8 mouse cellular contexts compared by ENCODE assay signal in genomic region chr7:34389277-34390085, GRCm38 (mm10). TPM values are rescaled to one million over a fixed set of nuclear protein-coding genes. Genes with fewer than 3 reads are reported as not detected.
DNase-seq lines count a peak whose midpoint lies in the region; ATAC-seq and TF ChIP-seq lines count a peak whose summit lies in the region.

No protein-coding gene starts in this region.

- peak overlapping the region; percentile 92 for H3K4me3 ChIP-seq in embryonic facial prominence, embryonic 13.5 days
- peak overlapping the region; percentile 95 for H3K4me3 ChIP-seq in heart, adult 2 months
- H3K4me3 ChIP-seq in kidney, adult 2 months (ENCODE audit: insufficient read depth, low read depth, low read length), result peak overlapping the region; percentile 90
- peak overlapping the region; percentile 85 for H3K4me3 ChIP-seq in limb, embryonic 11.5 days (ENCODE audit: low read depth, low read length)
- H3K4me3 ChIP-seq in midbrain, embryonic 13.5 days (replicated peaks), result peak overlapping the region; percentile 96
- H3K4me3 ChIP-seq in small intestine, adult 2 months (ENCODE audit: low read depth, low read length), result peak overlapping the region; percentile 90

- no peaks in the 10 kb centered on the region for H3K27me3 ChIP-seq in embryonic facial prominence, embryonic 13.5 days
- no peaks in the 10 kb centered on the region for H3K27me3 ChIP-seq in heart, adult 2 months (ENCODE audit: control insufficient read depth, insufficient read depth, low read length)
- H3K27me3 ChIP-seq in kidney, adult 2 months (replicated peaks; ENCODE audit: control insufficient read depth, insufficient read depth, low read length), result no peaks in the 10 kb centered on the region
- no peaks in the 10 kb centered on the region for H3K27me3 ChIP-seq in limb, embryonic 11.5 days (ENCODE audit: control insufficient read depth, insufficient read depth, low read length)
- H3K27me3 ChIP-seq in midbrain, embryonic 13.5 days, result no peaks in the 10 kb centered on the region
- H3K27me3 ChIP-seq in small intestine, adult 2 months (ENCODE audit: control insufficient read depth, insufficient read depth, low read length), result no peaks in the 10 kb centered on the region

- H3K4me1 ChIP-seq in embryonic facial prominence, embryonic 13.5 days, result peaks cover 32% of the 10 kb centered on the region
- peaks cover 10% of the 10 kb centered on the region for H3K4me1 ChIP-seq in heart, adult 2 months (ENCODE audit: control insufficient read depth, insufficient read depth, low read length)
- H3K4me1 ChIP-seq in kidney, adult 2 months (ENCODE audit: control insufficient read depth, insufficient read depth, low read length), result peaks cover 19% of the 10 kb centered on the region
- peaks cover 9% of the 10 kb centered on the region; the same call in 1 of the 2 replicates for H3K4me1 ChIP-seq in limb, embryonic 11.5 days (ENCODE audit: control insufficient read depth, insufficient read depth, low read length)
- H3K4me1 ChIP-seq in midbrain, embryonic 13.5 days (replicated peaks), result peaks cover 39% of the 10 kb centered on the region
- peaks cover 6% of the 10 kb centered on the region for H3K4me1 ChIP-seq in small intestine, adult 2 months (ENCODE audit: control insufficient read depth, insufficient read depth, insufficient read length, low read length)

- under 1% methylated on average over 81 of the region's 100 CpGs for WGBS in embryonic facial prominence, embryonic 13.5 days
- WGBS in heart, adult 2 months, result under 1% methylated on average over 99 of the region's 100 CpGs
- 2% methylated on average over 99 of the region's 100 CpGs for WGBS in kidney, adult 2 months
- under 1% methylated on average over 86 of the region's 100 CpGs for WGBS in limb, embryonic 11.5 days
- under 1% methylated on average over 65 of the region's 100 CpGs for WGBS in midbrain, embryonic 13.5 days
- WGBS in small intestine, adult 2 months, result under 1% methylated on average over 100 of the region's 100 CpGs

- peak; percentile 93 for ATAC-seq in embryonic facial prominence, embryonic 13.5 days (ENCODE audit: insufficient number of reproducible peaks, insufficient read depth, low FRiP score, low TSS enrichment, low read depth)
- peak; percentile 89 for ATAC-seq in limb, embryonic 11.5 days (ENCODE audit: insufficient number of reproducible peaks, low FRiP score, low TSS enrichment, low read depth)
- ATAC-seq in midbrain, embryonic 13.5 days, result peak; percentile 96

- peak overlapping the region; percentile 99 for H3K9ac ChIP-seq in embryonic facial prominence, embryonic 13.5 days
- peak overlapping the region; percentile 98 for H3K9ac ChIP-seq in heart, adult 2 months (ENCODE audit: low read depth, low read length)
- H3K9ac ChIP-seq in limb, embryonic 11.5 days (ENCODE audit: low read length), result peak overlapping the region; percentile 99
- H3K9ac ChIP-seq in midbrain, embryonic 13.5 days (replicated peaks), result peak overlapping the region; percentile 96

- peak; percentile 85 for DNase-seq in 3T3-L1 (ENCODE audit: low read depth, low spot score)
- peak; percentile 85 to 92 for DNase-seq in adrenal gland, postnatal 4 days (ENCODE audit: low spot score in 2 of 2)
- peak; percentile 97 to 98 for DNase-seq in heart, adult 2 months
- peak; percentile 95 for DNase-seq in kidney, adult 2 months
- DNase-seq in limb, embryonic 11.5 days (ENCODE audit: low spot score), result peak; percentile 92

- no peak for TF ChIP-seq CTCF in heart, adult 2 months (IDR thresholded peaks at IDR 0.05)
- TF ChIP-seq CTCF in kidney, adult 2 months (conservative IDR thresholded peaks at IDR 0.05; ENCODE audit: insufficient read depth, insufficient read length, low read depth, low read length), result no peak
- TF ChIP-seq CTCF in small intestine, adult 2 months (IDR thresholded peaks at IDR 0.05; ENCODE audit: extremely low read depth, insufficient read length, insufficient replicate concordance, low read depth, low read length), result no peak

- H3K4me2 ChIP-seq in embryonic facial prominence, embryonic 13.5 days, result peak overlapping the region; percentile 90
- peak overlapping the region; percentile 83 for H3K4me2 ChIP-seq in limb, embryonic 11.5 days (ENCODE audit: low read depth, severe bottlenecking)
- H3K4me2 ChIP-seq in midbrain, embryonic 13.5 days (replicated peaks), result peak overlapping the region; percentile 97

- no peaks in the 10 kb centered on the region for H3K79me2 ChIP-seq in heart, adult 2 months (replicated peaks; ENCODE audit: control insufficient read depth, insufficient read depth, low read length)

- intact Hi-C loops in heart, adult 2 months (cut with DNase I), result loop anchor here (5.0 to 10.0 kb wide), 2 partner anchors 225 to 263 kb away; partner anchors contain the start of gene Uba2

- TF ChIP-seq POLR2A in heart, adult 2 months (IDR thresholded peaks at IDR 0.05; ENCODE audit: insufficient read depth, low read depth, low read length), result peak; percentile 99
- TF ChIP-seq POLR2A in kidney, adult 2 months (IDR thresholded peaks at IDR 0.05; ENCODE audit: low read depth, low read length), result peak; percentile 97
- peak; percentile 99 for TF ChIP-seq POLR2A in small intestine, adult 2 months (IDR thresholded peaks at IDR 0.05; ENCODE audit: low read depth, low read length)

- no peaks in the 10 kb centered on the region for H3K9me3 ChIP-seq in embryonic facial prominence, embryonic 13.5 days
- no peaks in the 10 kb centered on the region for H3K9me3 ChIP-seq in limb, embryonic 11.5 days (ENCODE audit: control insufficient read depth, low read length)
- H3K9me3 ChIP-seq in midbrain, embryonic 13.5 days, result no peaks in the 10 kb centered on the region

- H3K27ac ChIP-seq in embryonic facial prominence, embryonic 13.5 days, result peak overlapping the region; percentile 99
- H3K27ac ChIP-seq in heart, adult 2 months, result peak overlapping the region; percentile 99
- peak overlapping the region; percentile 97 for H3K27ac ChIP-seq in kidney, adult 2 months (ENCODE audit: insufficient read depth, low read depth, low read length)
- H3K27ac ChIP-seq in limb, embryonic 11.5 days (replicated peaks; ENCODE audit: low read depth, low read length), result peak overlapping the region; percentile 98
- peak overlapping the region; percentile 98 for H3K27ac ChIP-seq in midbrain, embryonic 13.5 days
- peak overlapping the region; percentile 98 for H3K27ac ChIP-seq in small intestine, adult 2 months (ENCODE audit: insufficient read depth, low read depth, low read length)

- peak; percentile 72; the same call in 1 of the 2 replicates for TF ChIP-seq EP300 in heart, adult 2 months (IDR thresholded peaks at IDR 0.05; ENCODE audit: insufficient read depth, low read depth, low read length)

- no peaks in the 10 kb centered on the region for H3K36me3 ChIP-seq in embryonic facial prominence, embryonic 13.5 days
- peaks cover 14% of the 10 kb centered on the region for H3K36me3 ChIP-seq in heart, adult 2 months (ENCODE audit: control insufficient read depth, insufficient read depth, low read length)
- H3K36me3 ChIP-seq in kidney, adult 2 months (ENCODE audit: control insufficient read depth, insufficient read depth, low read length), result no peaks in the 10 kb centered on the region
- no peaks in the 10 kb centered on the region for H3K36me3 ChIP-seq in limb, embryonic 11.5 days (ENCODE audit: control insufficient read depth, insufficient read depth, low read length)
- H3K36me3 ChIP-seq in midbrain, embryonic 13.5 days, result no peaks in the 10 kb centered on the region
- no peaks in the 10 kb centered on the region for H3K36me3 ChIP-seq in small intestine, adult 2 months (ENCODE audit: control insufficient read depth, insufficient read depth, low read length)

RNA-seq across cellular contexts. Expression of gene Lsm14a, which starts 3.6 kb away (rescaled TPM):
- 100 to 1,000 TPM; 134 TPM for total RNA-seq in adrenal gland, postnatal 4 days (2021)
- polyA plus RNA-seq in embryonic facial prominence, embryonic 13.5 days (2015; fragmentation: Nextera tagmentation; extraction: Ambion mirVana), result 96.6 and 98.6 TPM in 2 replicates
- total RNA-seq in heart, adult 2 months (2021), result 10 to 100 TPM; 86.9 to 88.3 TPM
- 42.9 and 68.7 TPM in 2 replicates for polyA plus RNA-seq in heart, adult 2 months (2012; rRNA removed)
- 41.5 and 48.1 TPM in 2 replicates for polyA plus RNA-seq in kidney, adult 2 months (2012; rRNA removed)
- 65.5 and 70.5 TPM in 2 replicates for polyA plus RNA-seq in limb, embryonic 11.5 days (2014; fragmentation: Nextera tagmentation; extraction: Ambion mirVana)
- 79.7 and 85.3 TPM in 2 replicates for polyA plus RNA-seq in midbrain, embryonic 13.5 days (2015; fragmentation: Nextera tagmentation; extraction: Ambion mirVana)
- 11.4 and 25.3 TPM in 2 replicates for polyA plus RNA-seq in small intestine, adult 2 months (2012; rRNA removed)

Comparison
In these comparisons a context has a peak if more than half of its experiments do, and no peak if none do; other contexts are left out.
1. Peak in every context shown above with its lines: DNase-seq, ATAC-seq, H3K4me3 ChIP-seq and H3K27ac ChIP-seq.